ENCODE assay signal across 37 mouse cellular contexts in genomic region chr11:95142258-95142657, GRCm38 (mm10). TPM values are rescaled to one million over a fixed set of nuclear protein-coding genes. Genes with fewer than 3 reads are reported as not detected.
"Had no signal": no experiment of that assay in that cellular context is flagged by ENCODE, and none has a peak within 500 bp of the region (broad histone marks: within the 10 kb centered on the region; RNA-seq: fewer than 3 reads in every experiment).

No protein-coding gene starts in this region.

- H3K9ac ChIP-seq: heart, embryonic 13.5 days; heart, embryonic 15.5 days; hindbrain, embryonic 13.5 days; intestine, embryonic 15.5 days; kidney, embryonic 15.5 days; limb, embryonic 12.5 days; liver, embryonic 13.5 days; liver, embryonic 15.5 days; liver, postnatal 0 days had no signal

- H3K27ac ChIP-seq: heart, embryonic 13.5 days; heart, embryonic 15.5 days; hindbrain, embryonic 13.5 days; intestine, embryonic 15.5 days; kidney, embryonic 15.5 days; kidney, postnatal 0 days; limb, embryonic 12.5 days; liver, embryonic 13.5 days; liver, embryonic 15.5 days had no signal

- H3K36me3 ChIP-seq: heart, embryonic 13.5 days; heart, embryonic 15.5 days; hindbrain, embryonic 13.5 days; intestine, embryonic 15.5 days; kidney, embryonic 15.5 days; limb, embryonic 12.5 days; liver, embryonic 13.5 days; liver, embryonic 15.5 days had no signal

- H3K9me3 ChIP-seq: heart, embryonic 13.5 days; heart, embryonic 15.5 days; hindbrain, embryonic 13.5 days; intestine, embryonic 15.5 days; kidney, embryonic 15.5 days; limb, embryonic 12.5 days; liver, embryonic 13.5 days; liver, embryonic 15.5 days had no signal

- ATAC-seq: hindbrain, embryonic 16.5 days; inflammation-experienced regulatory T-cells, adult 6 months; intestine, embryonic 15.5 days; intestine, postnatal 0 days; liver, postnatal 0 days had no signal

- DNase-seq: gastrocnemius, postnatal 36 days; kidney, adult 18-20 months; kidney, adult 9 months; layer of hippocampus, adult 9-11 months; layer of hippocampus, postnatal 36 days; liver; liver, embryonic 13.5 days; liver, postnatal 0 days had no signal

- H3K4me2 ChIP-seq: hindbrain, embryonic 13.5 days had no signal

- H3K4me3 ChIP-seq: hindbrain, embryonic 13.5 days; liver, embryonic 15.5 days had no signal

RNA-seq across cellular contexts. Expression of gene Dlx4, which starts 3.8 kb away (rescaled TPM):
- total RNA-seq: gastrocnemius, adult 18-20 months; gastrocnemius, adult 8-10 months; gastrocnemius, postnatal 14 days; gastrocnemius, postnatal 36 days; granulocyte monocyte progenitor cell, adult 5-6 weeks; heart, postnatal 36 days; hematopoietic stem cell, adult 5-6 weeks; layer of hippocampus, postnatal 14 days; layer of hippocampus, postnatal 36 days; left cerebral cortex, postnatal 10 days; left cerebral cortex, postnatal 25 days had no signal
- polyA plus RNA-seq: heart, embryonic 11.5 days; hindbrain, embryonic 11.5 days; hindbrain, embryonic 13.5 days; hindbrain, embryonic 16.5 days; inflammation-experienced regulatory T-cells, adult 6 months; intestine, postnatal 0 days; kidney, embryonic 15.5 days; kidney, postnatal 0 days; large intestine, adult 2 months had no signal

RNA-seq across cellular contexts. Expression of gene Dlx3, which starts 22.3 kb away (rescaled TPM):
- total RNA-seq: gastrocnemius, adult 18-20 months; gastrocnemius, adult 8-10 months; gastrocnemius, postnatal 14 days; gastrocnemius, postnatal 36 days; granulocyte monocyte progenitor cell, adult 5-6 weeks; heart, adult 18-20 months; heart, postnatal 14 days; heart, postnatal 36 days; hematopoietic stem cell, adult 5-6 weeks; layer of hippocampus, adult 18-20 months; layer of hippocampus, postnatal 14 days; layer of hippocampus, postnatal 36 days; left cerebral cortex, adult 18-20 months; left cerebral cortex, postnatal 10 days; left cerebral cortex, postnatal 25 days; left cerebral cortex, postnatal 4 days had no signal
- polyA plus RNA-seq: heart, embryonic 13.5 days; heart, postnatal 0 days; inflammation-experienced regulatory T-cells, adult 6 months; liver, postnatal 0 days had no signal
